Mouse (Mus musculus): Measurements from ENCODE around the gene Dctn2. TPM values are rescaled to one million over a fixed set of nuclear protein-coding genes. Genes with fewer than 3 reads are reported as not detected.

Dctn2 gene
- total RNA-seq, 2 experiments from 2014 or later: 267 to 287 TPM

- no peak for DNase-seq (ENCODE audit: low spot score in 2 of 2)
- intact Hi-C loops (cut with DNase I): no loop called here
These were observed 21.2 kb downstream of the Dctn2 start for GRCm38 (mm10) chr10:127287271-127287935.

- intact Hi-C loops (cut with DNase I): loop anchor here (2.0 kb wide), 1 partner anchor 21 kb away; the partner anchor contains the start of gene Dctn2
- DNase-seq (ENCODE audit: low spot score in 2 of 2): no peak
These were observed 21.7 kb downstream of the Dctn2 start for GRCm38 (mm10) chr10:127287936-127288293.

- intact Hi-C loops (cut with DNase I): loop anchor here (2.0 kb wide), 1 partner anchor 22 kb away; the partner anchor contains the start of gene Dctn2
- DNase-seq (ENCODE audit: low spot score in 2 of 2): no peak
These were observed 22.2 kb downstream of the Dctn2 start for GRCm38 (mm10) chr10:127288328-127288799.

GRCm38 (mm10) chr10:127288800-127289572 lies 22.8 kb downstream of the Dctn2 start, which contains the start of gene Mbd6:
Gene Mbd6, minus strand, starts transcription at chr10:127289018.
- intact Hi-C loops (cut with DNase I): loop anchor here (2.0 kb wide), 1 partner anchor 22 kb away; the partner anchor contains the start of gene Dctn2
- peak; percentile 88 to 90 for DNase-seq (ENCODE audit: low spot score in 2 of 2)

GRCm38 (mm10) chr10:127289573-127290191 lies 23.5 kb downstream of the Dctn2 start:
- intact Hi-C loops (cut with DNase I): loop anchor here (1.0 to 2.0 kb wide), 2 partner anchors 22 to 23 kb away; partner anchors contain the start of genes Dctn2 and Mars

GRCm38 (mm10) chr10:127290307-127290929 lies 24.2 kb downstream of the Dctn2 start:
- DNase-seq (ENCODE audit: low spot score in 2 of 2): peak; percentile 99
- intact Hi-C loops (cut with DNase I): loop anchor here (1.0 kb wide), 1 partner anchor 21 kb away; the partner anchor contains the start of gene Mars

More at GRCm38 (mm10) chr10:127289573-127290191, 23.5 kb downstream of the Dctn2 start:
- DNase-seq (ENCODE audit: low spot score in 2 of 2): peak; percentile 48 to 49

- intact Hi-C loops (cut with DNase I): loop anchor here (1.0 kb wide), 1 partner anchor 20 kb away; the partner anchor contains the start of gene Mars
- DNase-seq (ENCODE audit: low spot score in 2 of 2): no peak
These were observed 25.0 kb downstream of the Dctn2 start for GRCm38 (mm10) chr10:127290930-127291880.

- intact Hi-C loops (cut with DNase I): no loop called here
- DNase-seq (ENCODE audit: low spot score in 2 of 2): no peak
These were observed 25.9 kb downstream of the Dctn2 start for GRCm38 (mm10) chr10:127291881-127292638.

GRCm38 (mm10) chr10:127292987-127293538 lies 26.9 kb downstream of the Dctn2 start:
- DNase-seq (ENCODE audit: low spot score in 2 of 2): no peak
- intact Hi-C loops (cut with DNase I): no loop called here

- intact Hi-C loops (cut with DNase I): no loop called here
- no peak for DNase-seq (ENCODE audit: low spot score in 2 of 2)
These were observed 27.5 kb downstream of the Dctn2 start for GRCm38 (mm10) chr10:127293590-127294113.

- DNase-seq (ENCODE audit: low spot score in 2 of 2): no peak
- intact Hi-C loops (cut with DNase I): no loop called here
These were observed 28.8 kb downstream of the Dctn2 start for GRCm38 (mm10) chr10:127294895-127295510.

GRCm38 (mm10) chr10:127295986-127296794 lies 30.0 kb downstream of the Dctn2 start:
- intact Hi-C loops (cut with DNase I): no loop called here
- DNase-seq (ENCODE audit: low spot score in 2 of 2): no peak

- intact Hi-C loops (cut with DNase I): no loop called here
- no peak for DNase-seq (ENCODE audit: low spot score in 2 of 2)
These were observed 31.1 kb downstream of the Dctn2 start for GRCm38 (mm10) chr10:127297015-127297871.

GRCm38 (mm10) chr10:127300361-127300760 lies 34.2 kb downstream of the Dctn2 start:
- intact Hi-C loops (cut with DNase I): no loop called here
- no peak for DNase-seq (ENCODE audit: low spot score in 2 of 2)

- intact Hi-C loops (cut with DNase I): no loop called here
- no peak for DNase-seq (ENCODE audit: low spot score in 2 of 2)
These were observed 37.0 kb downstream of the Dctn2 start for GRCm38 (mm10) chr10:127303136-127303535.

Data from left cerebral cortex, postnatal 36 days (tissue).